Mouse (Mus musculus): ENCODE results near the gene Pla2g4e.
"Not testable (repeated sequence)": the region's sequence is repeated elsewhere in the genome, so short reads cannot be mapped to it uniquely, and the experiment has no call there.

The Pla2g4e gene

DNA sequence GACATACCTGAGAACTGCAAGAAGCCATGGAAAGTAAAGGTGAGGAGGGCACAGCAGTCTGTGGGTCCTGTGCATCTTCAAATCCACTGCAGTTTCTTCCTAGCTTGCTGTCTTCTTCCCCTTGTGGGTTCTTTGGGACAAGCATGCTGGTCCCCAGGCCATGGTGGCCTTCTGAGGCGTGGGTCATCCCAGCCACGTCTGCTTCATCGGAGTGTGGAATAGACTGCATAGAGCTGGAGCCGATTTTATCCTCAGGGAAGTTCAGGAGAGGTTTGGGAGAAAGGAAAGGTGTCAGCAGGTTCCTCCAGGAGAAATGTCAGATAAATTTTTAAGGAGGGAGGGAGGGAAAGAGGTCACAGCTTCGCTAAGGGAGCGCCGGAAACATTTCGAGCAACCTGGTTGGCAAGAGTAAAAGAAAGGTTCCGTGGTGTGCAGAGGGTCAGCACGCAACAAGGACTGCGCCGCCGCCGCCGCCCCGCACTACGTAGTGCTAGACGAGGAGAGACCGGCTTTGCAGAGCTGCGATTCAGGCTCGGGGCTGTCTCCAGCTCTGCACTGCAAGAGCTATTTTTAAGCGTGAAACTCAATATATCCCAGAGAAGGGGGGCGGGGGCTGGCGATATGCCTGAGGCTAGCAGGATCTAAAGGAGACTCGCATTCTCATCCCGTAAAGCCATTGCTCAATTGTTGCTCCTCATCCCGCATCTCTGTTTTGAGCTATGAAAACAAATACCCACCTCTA, at the start of gene Pla2g4e:
Pla2g4e (minus strand) TSS at position 657 of the 742 bp plus-strand sequence.
- no peak for DNase-seq

DNA sequence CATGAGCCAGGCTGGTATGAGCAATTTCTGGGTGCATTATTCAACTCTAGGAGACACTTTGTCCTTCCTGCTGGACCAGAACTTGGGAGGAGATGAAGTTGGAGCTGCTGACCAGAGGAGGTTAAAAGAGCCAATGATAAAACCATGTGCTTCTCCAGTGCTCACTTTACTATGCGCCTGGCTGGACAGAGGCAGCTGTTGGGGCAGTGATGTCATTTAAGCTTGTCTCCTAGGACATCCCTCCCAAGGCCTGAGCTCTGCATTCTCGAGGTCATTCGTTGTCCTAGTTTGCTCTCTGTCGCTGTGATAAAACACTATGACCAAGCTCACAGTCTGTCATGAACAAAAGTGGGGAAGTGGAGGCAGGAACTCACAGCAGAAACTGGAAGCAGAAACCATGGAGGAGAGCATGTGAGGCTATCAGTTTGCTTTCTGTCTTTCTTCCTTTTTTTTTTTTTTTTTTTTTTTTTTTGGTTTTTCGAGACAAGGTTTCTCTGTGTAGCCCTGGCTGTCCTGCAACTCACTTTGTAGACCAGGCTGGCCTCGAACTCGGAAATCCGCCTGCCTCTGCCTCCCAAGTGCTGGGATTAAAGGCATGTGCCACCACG, 46.4 kb upstream of the Pla2g4e start:
- DNase-seq, result no peak

GRCm38 (mm10) chr2:120288995-120289394, 43.9 kb upstream of the Pla2g4e start, which contains the start of gene Pla2g4d:
Gene Pla2g4d (minus strand): TSS chr2:120289197.
- no peak for DNase-seq

- DNase-seq, result no peak
These were observed 43.3 kb upstream of the Pla2g4e start for GRCm38 (mm10) chr2:120288401-120288800.

DNA sequence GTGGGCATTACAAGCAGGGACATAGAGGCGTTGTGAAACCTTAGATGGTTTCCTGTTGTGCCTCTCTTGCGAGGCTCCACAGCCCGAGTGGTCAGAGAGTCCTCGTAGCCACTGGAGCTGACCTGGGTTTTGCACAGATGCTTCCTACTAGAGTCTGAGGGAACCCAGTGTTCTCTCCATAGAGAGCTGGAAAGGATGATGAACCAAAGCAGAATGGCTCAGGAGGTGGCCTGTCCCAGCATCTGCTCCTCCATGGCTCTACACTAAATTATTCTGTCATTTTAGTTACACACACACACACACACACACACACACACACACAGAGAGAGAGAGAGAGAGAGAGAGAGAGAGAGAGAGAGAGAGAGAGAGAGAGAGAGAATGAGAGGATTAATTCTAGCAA, 40.5 kb upstream of the Pla2g4e start:
- DNase-seq, result no peak

- no peak for DNase-seq
These were observed 39.6 kb upstream of the Pla2g4e start for GRCm38 (mm10) chr2:120284705-120285104.

- no peak for DNase-seq
These were observed 39.0 kb upstream of the Pla2g4e start for GRCm38 (mm10) chr2:120284094-120284493.

GRCm38 (mm10) chr2:120283550-120283949, 38.4 kb upstream of the Pla2g4e start:
- DNase-seq, result no peak

DNA sequence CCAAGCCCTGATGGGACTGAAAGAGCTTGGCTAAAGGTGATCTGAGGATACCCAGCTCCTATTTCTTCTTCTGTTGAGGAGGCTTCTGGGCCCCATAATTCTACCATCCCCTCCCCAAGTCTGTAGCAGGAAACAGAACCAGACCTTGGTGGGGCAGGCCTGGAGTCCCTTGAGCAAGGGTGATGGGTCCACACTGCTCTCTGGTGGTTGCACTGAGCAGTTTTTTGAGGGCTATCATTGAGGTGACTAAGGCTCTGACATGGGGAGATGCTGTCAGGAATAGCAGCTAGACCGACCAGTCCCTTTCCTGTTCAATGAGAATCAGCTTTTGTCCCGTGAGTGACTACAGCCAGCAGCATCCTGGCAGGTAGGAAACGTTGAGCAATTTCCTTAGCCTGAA, 36.1 kb upstream of the Pla2g4e start:
- no peak for DNase-seq

- peak in 1 of 2 experiments; percentile 14 for DNase-seq
These were observed 34.8 kb upstream of the Pla2g4e start for GRCm38 (mm10) chr2:120279961-120280360.

DNA sequence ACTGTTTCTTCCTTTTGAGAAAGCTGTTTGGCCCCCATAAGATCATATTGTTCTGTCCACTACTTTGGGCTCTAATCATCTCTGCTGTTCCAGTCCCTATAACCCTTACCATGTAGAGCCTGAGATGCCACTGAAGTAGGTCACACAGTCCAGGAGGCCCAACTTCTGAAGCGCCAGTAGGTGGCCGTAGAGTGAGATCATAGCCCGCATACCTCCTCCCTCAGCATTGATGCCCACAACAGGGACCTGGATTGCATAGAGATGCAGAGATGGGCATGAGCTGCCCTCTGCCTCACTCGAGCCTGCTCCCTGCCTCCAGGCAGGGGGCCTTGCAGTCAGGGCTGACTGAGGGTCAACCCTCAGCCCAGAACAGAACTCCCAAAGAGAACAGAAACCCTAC, 31.8 kb upstream of the Pla2g4e start:
- DNase-seq, result no peak

DNA sequence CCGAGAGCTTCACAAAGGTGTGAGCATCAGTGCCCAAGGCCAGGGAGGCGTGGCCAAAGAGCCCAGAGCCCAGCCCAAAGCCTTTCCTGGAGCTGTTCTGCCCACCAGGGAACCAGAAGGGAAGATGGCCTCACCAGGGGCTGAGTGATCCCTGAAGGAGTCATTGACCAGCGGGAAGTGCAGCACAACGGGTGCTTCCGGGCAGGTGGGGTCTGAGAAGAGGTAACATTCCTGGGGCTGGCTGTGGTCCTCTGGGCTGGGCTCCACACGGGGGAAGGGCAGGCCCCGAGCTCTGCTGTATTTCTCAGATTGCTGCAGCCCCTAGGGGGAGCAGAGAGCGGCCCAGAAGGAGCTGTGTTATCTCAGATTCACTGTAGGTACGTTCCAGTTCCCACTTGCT, 23.5 kb upstream of the Pla2g4e start:
- no peak for DNase-seq

DNA sequence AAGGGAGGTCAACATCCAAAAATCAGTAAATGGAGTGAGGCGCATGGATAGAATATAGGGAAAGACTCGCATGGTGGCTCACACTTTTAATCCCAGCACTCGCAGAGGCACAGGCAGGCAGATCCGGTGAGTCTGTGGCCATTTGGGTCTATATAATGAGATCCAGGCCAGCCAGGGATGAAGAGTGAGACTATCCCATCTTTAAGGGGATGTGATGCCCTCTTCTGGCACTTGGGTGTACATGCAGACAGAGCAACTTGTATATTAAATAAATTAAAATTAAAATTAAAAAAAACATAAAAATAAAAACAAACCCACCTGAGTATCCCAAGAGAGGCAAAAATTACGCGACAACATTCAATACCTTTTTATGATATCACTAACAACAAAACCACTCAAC, 20.4 kb upstream of the Pla2g4e start:
- DNase-seq, result no peak

DNA sequence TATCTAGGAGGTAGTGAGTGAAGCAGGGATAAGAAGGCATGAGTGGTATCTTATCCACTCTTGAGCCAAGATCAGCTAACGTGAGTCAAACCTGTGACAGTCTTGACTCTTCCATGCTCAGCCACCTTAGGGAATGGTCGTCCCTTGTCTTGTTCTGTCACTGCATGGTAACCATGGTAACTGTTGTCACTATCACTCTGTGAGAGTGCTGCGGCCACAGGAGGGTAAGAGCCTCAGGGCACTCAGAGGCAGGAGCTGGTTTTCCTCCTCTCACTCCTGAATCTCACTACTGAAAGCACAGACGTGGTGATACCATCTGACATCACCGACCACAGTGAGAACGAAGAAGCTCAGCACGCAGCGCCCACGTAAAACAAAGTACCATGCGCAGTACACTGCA, 19.7 kb upstream of the Pla2g4e start:
- DNase-seq, result no peak

- DNase-seq, result no peak
These were observed 17.7 kb upstream of the Pla2g4e start for GRCm38 (mm10) chr2:120262876-120263275.

GRCm38 (mm10) chr2:120261346-120261745, 16.2 kb upstream of the Pla2g4e start:
- DNase-seq, result no peak

- no peak for DNase-seq
These were observed 11.1 kb upstream of the Pla2g4e start for GRCm38 (mm10) chr2:120256259-120256658.

- no peak for DNase-seq
These were observed 7.5 kb upstream of the Pla2g4e start for GRCm38 (mm10) chr2:120252644-120253043.

GRCm38 (mm10) chr2:120245421-120246016, 384 bp upstream of the Pla2g4e start:
- DNase-seq, result no peak

DNA sequence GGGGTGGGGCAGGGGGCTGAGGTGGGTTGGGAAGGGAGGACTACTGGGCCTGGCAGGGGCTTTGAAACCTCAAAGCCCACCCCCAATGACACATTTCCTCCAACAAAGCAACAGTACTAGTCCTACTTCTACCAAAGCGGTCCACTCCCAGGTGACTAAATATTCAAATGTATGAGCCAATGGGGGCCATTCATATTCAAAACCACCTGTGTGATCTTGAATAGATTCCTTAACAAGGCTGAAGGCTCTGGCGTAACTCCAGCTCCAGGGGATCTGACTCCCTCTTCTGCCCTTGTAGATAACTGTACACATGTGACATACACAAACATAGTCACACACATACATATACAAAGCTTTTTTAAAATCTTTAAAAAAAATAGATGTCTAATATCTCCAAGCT, 1.1 kb downstream of the Pla2g4e start:
- no peak for DNase-seq

DNA sequence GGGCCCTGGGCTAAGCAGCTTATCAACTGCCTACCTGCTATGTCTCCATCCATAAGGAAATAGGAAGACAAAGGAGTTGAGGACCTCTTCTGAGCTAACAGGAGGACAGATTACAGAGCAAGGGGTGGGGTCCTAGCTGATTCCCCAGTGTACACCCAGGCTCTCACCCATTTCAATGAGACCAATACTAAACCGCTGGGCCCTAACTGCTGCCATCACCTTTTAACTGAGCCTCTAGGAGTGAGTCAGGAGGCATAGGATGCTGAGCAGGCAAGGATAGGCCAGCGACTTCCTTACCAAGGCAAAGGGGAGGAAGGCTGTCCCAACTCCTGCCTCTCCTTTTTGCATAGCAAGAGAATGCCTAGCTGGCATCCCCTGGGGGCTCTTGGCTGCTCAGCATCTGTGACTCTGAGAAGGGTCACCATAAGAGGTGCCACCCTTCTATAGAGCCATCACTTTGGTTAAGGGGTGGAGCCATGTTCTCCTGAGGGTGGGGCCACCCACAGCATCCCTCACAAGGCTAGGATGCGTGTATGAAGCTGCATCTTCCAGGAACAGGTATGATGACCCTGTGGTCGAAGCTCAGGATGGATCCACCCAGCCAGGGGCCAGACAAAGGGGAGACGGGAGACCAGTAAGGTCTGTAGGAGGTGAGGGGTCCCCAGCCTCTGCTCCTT, 2.2 kb downstream of the Pla2g4e start:
- no peak for DNase-seq

- DNase-seq, result not testable (repeated sequence)
These were observed 6.4 kb downstream of the Pla2g4e start for GRCm38 (mm10) chr2:120238733-120239132.

DNA sequence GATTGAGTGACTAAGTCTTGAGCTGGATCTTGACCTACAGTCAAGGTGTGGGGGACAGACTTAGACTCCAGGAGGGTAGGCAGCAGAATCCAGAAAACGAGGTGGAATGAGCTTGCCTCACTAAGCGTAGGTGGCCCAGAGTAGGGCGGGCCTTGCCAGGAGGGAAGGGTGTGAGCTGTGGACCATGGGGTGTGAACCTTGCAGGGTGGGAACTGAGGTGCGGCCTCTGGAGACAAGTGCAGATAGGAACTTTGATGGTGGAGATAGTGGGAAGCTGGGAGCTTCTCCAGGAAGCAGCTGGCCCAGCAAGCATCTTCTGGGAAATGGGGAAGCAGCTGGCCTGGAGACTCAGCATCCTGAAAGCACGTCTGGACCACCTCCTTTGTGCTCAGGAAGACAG, 7.4 kb downstream of the Pla2g4e start:
- no peak for DNase-seq

Measured in thymus, adult 18-20 months (tissue).